Mouse (Mus musculus) heart, adult 11 months (tissue): Measurements from ENCODE around the gene Apopt1.
"Not testable (repeated sequence)": the region's sequence is repeated elsewhere in the genome, so short reads cannot be mapped to it uniquely, and the experiment has no call there.

Experiments used
- DNase-seq: peaks from one replicate; pipeline ENCODE4 v3.0.0; 2022

The Apopt1 gene

GRCm38 (mm10) chr12:111712476-111712875 is 585 bp upstream of the Apopt1 start:
- DNase-seq, result peak; percentile 93

- not testable (repeated sequence) for DNase-seq
These were observed 819 bp downstream of the Apopt1 start for GRCm38 (mm10) chr12:111713880-111714279.

- DNase-seq, result no peak
These were observed 3.4 kb downstream of the Apopt1 start for GRCm38 (mm10) chr12:111716505-111716904.

GRCm38 (mm10) chr12:111718656-111719055 is 5.6 kb downstream of the Apopt1 start:
- DNase-seq, result no peak

- DNase-seq, result no peak
These were observed 7.2 kb downstream of the Apopt1 start for GRCm38 (mm10) chr12:111720222-111720621.

- DNase-seq, result peak; percentile 87
These were observed 9.6 kb downstream of the Apopt1 start for GRCm38 (mm10) chr12:111722654-111723053.

- peak; percentile 99 for DNase-seq
These were observed 11.7 kb downstream of the Apopt1 start for GRCm38 (mm10) chr12:111724638-111725337.

- peak; percentile 92 for DNase-seq
These were observed 12.5 kb downstream of the Apopt1 start for GRCm38 (mm10) chr12:111725338-111726121.

- DNase-seq, result peak; percentile 99
These were observed 13.0 kb downstream of the Apopt1 start for GRCm38 (mm10) chr12:111726122-111726463.

- DNase-seq, result no peak
These were observed 14.9 kb downstream of the Apopt1 start for GRCm38 (mm10) chr12:111727956-111728355.

GRCm38 (mm10) chr12:111731822-111732807 is 19.1 kb downstream of the Apopt1 start:
- DNase-seq, result peak; percentile 98

GRCm38 (mm10) chr12:111732921-111733320 is 19.9 kb downstream of the Apopt1 start:
- no peak for DNase-seq

- peak; percentile 89 for DNase-seq
These were observed 21.9 kb downstream of the Apopt1 start for GRCm38 (mm10) chr12:111734912-111735311.

GRCm38 (mm10) chr12:111736676-111737075 is 23.6 kb downstream of the Apopt1 start:
- DNase-seq, result not testable (repeated sequence)

- peak; percentile 91 for DNase-seq
These were observed 24.3 kb downstream of the Apopt1 start for GRCm38 (mm10) chr12:111737370-111737769.

GRCm38 (mm10) chr12:111738754-111739153 is 25.7 kb downstream of the Apopt1 start:
- peak; percentile 90 for DNase-seq

GRCm38 (mm10) chr12:111741338-111741737 is 28.3 kb downstream of the Apopt1 start:
- peak; percentile 90 for DNase-seq

GRCm38 (mm10) chr12:111743419-111743818 is 30.4 kb downstream of the Apopt1 start:
- DNase-seq, result peak; percentile 98

GRCm38 (mm10) chr12:111743981-111744423 is 30.9 kb downstream of the Apopt1 start:
- peak; percentile 98 for DNase-seq

- DNase-seq, result peak; percentile 84
These were observed 32.2 kb downstream of the Apopt1 start for GRCm38 (mm10) chr12:111745274-111745673.

- peak; percentile 99 for DNase-seq
These were observed 33.0 kb downstream of the Apopt1 start for GRCm38 (mm10) chr12:111746091-111746490.

- peak; percentile 91 for DNase-seq
These were observed 34.4 kb downstream of the Apopt1 start for GRCm38 (mm10) chr12:111747421-111747820.

- no peak for DNase-seq
These were observed 37.7 kb downstream of the Apopt1 start for GRCm38 (mm10) chr12:111750739-111751138.
